Mouse (Mus musculus): Measurements from ENCODE around the gene Ppara.
"Not testable (repeated sequence)": the region's sequence is repeated elsewhere in the genome, so short reads cannot be mapped to it uniquely, and the experiment has no call there.

The Ppara gene

DNA sequence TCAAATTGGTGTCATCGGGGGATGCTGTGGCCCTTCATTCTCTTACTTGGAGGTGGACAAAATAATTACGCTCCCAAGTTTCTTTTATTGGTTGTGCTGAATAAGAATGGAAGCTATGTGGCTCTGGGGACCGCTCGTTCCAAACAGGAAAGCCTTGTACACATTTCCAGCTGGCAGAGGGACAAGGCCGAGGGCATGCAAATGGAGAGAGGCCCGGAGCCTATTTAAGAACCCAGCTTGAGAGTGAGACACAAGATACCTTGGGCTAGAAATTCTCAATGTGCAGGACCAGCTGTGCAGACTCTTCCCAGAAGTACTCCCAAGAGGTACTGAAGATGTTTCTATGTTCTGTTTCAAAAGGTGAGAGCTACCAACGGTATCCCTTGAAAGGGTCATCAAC lies 21.8 kb downstream of the Ppara start:
- DNase-seq (ENCODE audit: low spot score in 2 of 2): no peak

- DNase-seq (ENCODE audit: low spot score in 2 of 2): no peak
These were observed 23.0 kb downstream of the Ppara start for GRCm38 (mm10) chr15:85757768-85758167.

- no peak for DNase-seq (ENCODE audit: low spot score in 2 of 2)
These were observed 28.0 kb downstream of the Ppara start for GRCm38 (mm10) chr15:85762761-85763160.

DNA sequence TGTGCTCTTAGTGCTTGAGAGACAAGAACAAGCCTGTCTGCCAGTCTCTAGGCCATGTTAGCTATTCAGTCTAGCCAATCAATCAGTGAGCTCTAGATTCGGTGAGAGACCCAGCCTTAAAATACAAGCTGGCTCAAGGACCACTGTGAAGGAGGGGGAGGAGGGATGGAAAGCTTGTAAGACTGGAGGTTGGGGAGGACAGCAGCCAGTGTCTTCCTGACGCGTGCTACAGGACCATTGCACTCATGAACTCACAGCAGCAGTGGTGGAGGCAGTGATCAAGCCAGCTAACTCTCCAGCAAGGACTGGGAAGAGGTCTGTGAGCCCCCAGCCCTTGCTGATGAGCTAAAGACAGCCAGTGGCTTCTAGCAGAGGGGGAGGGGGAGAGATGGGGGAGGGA lies 30.2 kb downstream of the Ppara start:
- DNase-seq (ENCODE audit: low spot score in 2 of 2): no peak

DNA sequence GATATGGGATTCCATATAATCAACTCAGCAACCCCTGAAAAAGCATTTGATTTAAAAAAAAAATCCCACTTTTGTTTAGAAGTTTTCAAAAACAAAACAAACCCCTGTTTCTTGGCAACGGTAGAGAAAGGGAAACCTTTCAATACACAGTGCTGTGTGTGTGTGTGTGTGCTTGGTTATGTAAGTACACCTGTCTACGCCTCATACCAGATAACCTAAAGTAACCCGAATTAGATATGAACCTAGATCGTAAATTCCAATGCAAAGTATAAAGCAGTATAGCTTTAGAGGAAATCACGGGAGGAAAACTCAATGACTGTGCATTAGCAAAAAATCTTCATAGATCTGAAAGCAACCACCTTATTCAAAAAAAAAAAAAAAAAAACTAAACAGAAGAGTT lies 31.9 kb downstream of the Ppara start:
- no peak for DNase-seq (ENCODE audit: low spot score in 2 of 2)

DNA sequence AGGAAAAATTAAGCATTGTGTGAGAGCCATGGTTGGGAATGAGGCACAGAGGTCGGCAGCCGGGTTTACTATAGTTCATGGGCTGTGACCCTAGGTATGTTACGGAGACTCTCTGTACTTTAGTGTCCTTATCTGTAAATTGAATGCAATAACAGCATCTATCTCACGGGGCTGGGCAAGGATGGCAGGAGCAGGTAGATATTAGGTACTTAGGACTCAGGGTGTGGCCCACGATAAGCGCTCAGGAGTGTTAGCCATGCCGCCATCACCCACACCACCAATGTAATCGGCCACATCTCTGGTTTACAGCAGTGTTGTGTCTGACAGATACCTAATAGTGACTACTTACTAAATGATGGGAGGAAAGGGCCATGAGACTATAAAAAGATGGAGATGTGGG lies 34.2 kb downstream of the Ppara start:
- no peak for DNase-seq (ENCODE audit: low spot score in 2 of 2)

DNA sequence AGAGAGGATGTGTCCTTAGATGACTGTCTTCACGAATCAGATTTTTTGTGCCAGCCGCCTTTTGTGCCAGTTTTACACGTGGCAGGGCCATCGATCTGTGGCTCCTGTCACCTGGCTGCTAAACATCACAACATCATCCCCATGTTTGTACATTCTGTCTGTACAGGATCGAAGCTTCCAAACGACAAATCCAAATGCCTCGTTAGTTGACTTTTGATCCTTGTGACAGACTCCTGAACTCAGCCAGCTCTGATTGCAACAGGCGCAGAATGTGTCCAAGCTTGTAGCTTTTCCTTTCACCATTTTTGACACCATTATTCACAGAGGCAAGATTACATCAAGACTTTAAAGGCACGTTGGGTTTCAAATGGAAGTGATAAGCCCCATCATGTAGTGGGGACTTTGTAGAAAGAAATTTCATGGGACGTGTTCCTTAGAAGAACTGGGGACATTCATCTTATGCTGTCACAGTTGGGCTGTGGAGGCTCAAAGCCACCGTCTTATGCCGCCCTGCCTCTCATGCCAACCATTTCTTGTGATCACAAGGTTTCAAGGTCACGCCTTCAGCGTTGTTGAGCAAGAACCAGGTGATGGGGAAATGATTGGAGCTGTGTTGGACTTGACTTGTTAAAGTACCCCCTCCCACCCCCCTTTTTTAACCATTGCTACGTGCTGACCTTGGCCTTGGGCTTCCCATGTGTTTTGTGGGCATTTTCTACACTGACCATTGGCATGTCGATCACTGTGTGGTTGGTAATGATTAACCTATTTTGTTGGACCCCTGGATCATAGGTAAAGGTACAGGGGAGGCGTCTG lies 36.7 kb downstream of the Ppara start:
- DNase-seq (ENCODE audit: low spot score in 2 of 2): peak; percentile 29 to 30

GRCm38 (mm10) chr15:85772146-85772740 lies 37.5 kb downstream of the Ppara start:
- DNase-seq (ENCODE audit: low spot score in 2 of 2): peak in 1 of 2 experiments; percentile 16

DNA sequence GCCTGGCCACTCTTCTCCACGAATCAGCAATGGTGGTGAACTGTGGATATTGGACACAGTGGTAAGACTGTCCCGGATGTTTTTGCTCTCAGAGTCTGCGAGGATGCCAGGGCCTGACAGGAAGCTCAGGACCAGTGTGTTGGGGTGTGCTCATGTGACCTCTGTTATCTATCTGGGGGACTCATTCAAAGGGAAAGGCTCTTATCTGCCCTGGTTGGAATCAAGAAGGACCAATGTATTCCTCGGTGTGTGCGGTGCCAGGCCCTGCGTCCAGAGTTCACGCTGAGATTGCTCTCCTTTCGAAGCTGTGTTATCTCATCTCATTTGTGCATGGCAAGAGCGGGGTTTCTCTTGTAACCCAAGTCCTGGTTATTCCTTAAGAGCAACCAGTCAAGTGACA lies 39.6 kb downstream of the Ppara start:
- DNase-seq (ENCODE audit: low spot score in 2 of 2): no peak

- DNase-seq (ENCODE audit: low spot score in 2 of 2): no peak
These were observed 40.2 kb downstream of the Ppara start for GRCm38 (mm10) chr15:85775001-85775400.

DNA sequence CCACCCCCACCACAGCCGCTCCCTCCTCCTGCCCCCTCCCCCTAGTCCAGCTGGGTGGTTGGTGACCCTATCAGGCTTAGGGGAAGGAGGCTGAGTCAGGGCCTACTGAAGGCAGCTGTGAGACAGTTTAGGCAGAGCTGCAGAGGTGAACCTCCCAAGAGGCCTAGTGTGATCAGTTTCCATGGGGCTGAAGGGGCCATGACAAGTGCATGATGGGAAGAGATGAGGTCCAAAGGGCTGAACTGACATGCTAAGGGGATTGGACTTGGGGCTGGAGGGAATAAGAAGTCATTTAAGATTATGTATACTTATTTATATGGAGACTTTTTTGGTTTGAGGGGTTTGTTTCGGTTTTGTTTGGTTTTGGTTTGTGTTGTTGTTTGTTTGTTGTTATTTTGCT lies 41.5 kb downstream of the Ppara start:
- no peak for DNase-seq (ENCODE audit: low spot score in 2 of 2)

- no peak for DNase-seq (ENCODE audit: low spot score in 2 of 2)
These were observed 42.0 kb downstream of the Ppara start for GRCm38 (mm10) chr15:85776771-85777170.

DNA sequence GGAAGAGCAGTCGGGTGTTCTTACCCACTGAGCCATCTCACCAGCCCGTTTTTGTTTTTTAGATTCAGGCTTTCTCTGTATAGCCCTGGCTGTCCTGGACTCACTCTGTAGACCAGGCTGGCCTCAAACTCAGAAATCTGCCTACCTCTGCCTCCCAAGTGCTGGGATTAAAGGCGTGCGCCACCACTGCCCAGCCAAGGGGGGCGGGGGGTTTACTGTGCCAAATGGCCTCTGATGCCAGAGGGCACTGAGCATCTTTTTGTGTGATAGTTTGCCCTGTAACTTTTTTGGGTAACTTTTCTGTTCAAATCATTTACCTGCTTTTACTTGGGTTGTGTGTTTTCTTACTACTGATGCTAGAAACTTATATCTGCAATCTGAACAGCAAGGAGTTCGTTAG lies 44.1 kb downstream of the Ppara start:
- not testable (repeated sequence) for DNase-seq (ENCODE audit: low spot score in 2 of 2)

GRCm38 (mm10) chr15:85783146-85783545 lies 48.4 kb downstream of the Ppara start:
- DNase-seq (ENCODE audit: low spot score in 2 of 2): no peak

GRCm38 (mm10) chr15:85784341-85784740 lies 49.6 kb downstream of the Ppara start:
- DNase-seq (ENCODE audit: low spot score in 2 of 2): no peak

DNA sequence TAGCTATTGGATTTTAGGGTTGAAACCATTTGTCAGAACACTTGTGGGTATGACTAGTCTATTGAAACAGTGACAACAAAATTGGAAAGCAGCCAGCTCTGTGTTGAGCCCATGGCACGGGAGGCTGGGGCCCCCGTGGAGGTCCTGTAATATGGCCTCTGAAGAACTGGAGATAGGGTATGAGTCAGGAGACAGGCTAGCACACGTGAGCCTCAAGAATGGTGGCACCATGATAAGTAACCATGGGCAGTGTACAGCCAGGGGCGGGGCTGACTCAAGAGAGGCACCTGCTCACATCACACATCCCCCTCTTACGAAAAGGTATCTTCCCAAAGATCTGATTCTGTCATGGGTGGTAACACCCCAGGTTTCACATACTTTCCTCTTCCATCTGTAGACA lies 51.9 kb downstream of the Ppara start:
- DNase-seq (ENCODE audit: low spot score in 2 of 2): no peak

GRCm38 (mm10) chr15:85787482-85787881 lies 52.7 kb downstream of the Ppara start:
- no peak for DNase-seq (ENCODE audit: low spot score in 2 of 2)

- no peak for DNase-seq (ENCODE audit: low spot score in 2 of 2)
These were observed 53.3 kb downstream of the Ppara start for GRCm38 (mm10) chr15:85788051-85788450.

- no peak for DNase-seq (ENCODE audit: low spot score in 2 of 2)
These were observed 53.9 kb downstream of the Ppara start for GRCm38 (mm10) chr15:85788633-85789032.

DNA sequence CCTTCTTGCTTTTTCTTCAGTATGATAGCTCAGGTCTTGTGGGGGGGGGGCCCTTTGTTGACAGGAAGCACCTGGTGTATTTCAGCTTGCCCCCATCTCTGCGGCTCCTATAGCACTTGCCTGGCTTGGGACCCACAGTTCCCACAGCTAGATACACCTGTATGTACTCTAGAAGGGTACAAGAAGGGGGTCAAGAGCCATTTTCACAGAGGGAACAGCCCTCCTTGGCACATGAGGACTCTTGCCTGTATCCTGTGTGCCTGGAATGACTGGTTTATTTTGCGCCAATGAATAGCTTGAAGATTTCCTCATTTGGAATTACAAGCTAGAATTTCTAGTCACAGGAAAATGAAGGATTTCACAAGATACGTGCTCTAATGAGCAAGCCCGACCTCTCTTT lies 56.7 kb downstream of the Ppara start:
- DNase-seq (ENCODE audit: low spot score in 2 of 2): no peak

DNA sequence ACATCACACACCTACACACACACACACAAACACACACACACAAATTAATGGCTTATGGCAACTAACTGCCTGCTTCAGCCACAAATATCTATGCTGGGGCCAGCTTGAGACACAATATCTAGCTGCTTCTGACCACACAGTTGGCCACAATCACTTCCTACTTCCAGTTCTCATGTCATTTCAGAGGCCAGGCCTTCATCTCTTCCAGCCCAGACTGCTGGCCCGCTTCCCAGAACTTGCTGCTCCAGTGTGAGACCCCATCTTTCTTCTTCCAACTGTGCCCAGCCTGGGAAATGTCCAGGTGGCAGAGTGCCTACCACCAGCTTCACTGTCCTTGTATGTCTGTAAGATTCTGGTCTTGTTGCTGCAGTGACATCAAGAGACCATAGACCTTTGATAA lies 58.0 kb downstream of the Ppara start:
- no peak for DNase-seq (ENCODE audit: low spot score in 2 of 2)

DNA sequence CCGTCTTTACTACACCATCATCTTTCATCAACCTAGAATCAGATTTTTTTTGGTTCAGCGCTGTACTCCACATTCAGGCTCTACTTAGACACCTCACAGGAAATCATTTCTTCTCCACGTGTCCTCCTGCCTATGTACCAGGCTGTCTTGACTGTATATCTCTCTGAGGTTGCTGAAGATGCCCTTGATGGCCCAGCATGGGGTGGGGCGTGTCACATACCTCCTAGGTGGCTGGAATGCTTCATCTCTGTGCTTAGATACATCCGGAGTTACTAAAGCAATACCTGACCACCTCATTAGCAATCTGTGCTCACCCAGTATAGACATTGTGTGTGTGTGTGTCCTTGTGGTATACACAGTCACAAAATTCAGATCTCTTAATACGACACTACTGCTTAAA lies 60.7 kb downstream of the Ppara start:
- DNase-seq (ENCODE audit: low spot score in 2 of 2): no peak

- no peak for DNase-seq (ENCODE audit: low spot score in 2 of 2)
These were observed 63.9 kb downstream of the Ppara start for GRCm38 (mm10) chr15:85798676-85799075.

DNA sequence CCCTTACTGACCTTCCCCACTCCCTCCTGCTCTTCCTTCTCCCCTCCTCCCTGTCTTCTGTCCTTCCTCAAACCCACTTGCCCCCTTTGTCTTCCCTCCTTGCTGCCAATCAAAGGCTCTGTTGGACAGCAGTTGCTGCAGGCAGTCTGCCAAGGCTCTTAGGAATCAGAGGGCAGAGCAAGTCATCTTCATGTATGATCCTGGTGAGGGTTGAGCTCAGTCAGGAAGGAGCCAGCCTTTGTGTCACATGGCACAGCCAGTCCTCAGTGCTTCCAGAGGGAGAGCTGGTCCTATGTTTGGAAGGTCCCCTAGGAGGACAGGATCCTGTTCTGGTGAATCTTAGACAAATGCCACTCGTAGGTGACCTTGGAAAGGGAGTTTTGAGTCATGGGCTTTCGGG lies 68.1 kb downstream of the Ppara start:
- no peak for DNase-seq (ENCODE audit: low spot score in 2 of 2)
